ENCODE assay signal across 8 mouse cellular contexts in the genomic region with DNA sequence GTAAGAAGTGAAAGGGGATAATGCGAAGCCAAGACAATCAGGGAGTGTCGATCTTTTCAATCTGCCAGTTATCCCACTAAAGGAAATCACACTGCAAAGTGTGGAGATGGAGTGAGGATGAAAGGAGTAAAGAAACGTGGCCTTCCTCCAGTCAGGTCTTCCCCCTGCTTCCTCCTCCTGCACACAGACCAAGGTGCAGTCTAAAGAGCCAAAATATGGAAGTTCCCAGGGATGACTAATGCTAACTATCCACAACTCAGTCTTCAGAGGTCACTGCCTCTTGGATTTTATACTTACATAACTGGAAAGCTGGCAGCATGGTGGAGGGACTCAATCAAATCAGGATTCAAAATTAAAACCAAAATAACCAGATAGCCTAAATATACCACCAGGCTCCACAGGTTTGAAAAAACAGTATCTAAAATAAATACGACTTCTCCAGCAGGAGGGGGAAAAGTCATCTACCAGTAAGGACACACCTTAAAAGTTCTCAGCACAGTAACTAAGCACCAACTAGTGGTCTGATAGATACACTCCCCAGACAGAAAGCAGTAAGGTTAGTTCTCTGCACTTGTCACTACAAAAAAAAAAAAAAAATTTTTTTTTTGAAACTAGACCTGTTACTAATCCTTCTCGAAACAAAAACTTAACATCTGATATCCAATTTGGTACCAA. TPM values are rescaled to one million over a fixed set of nuclear protein-coding genes. Genes with fewer than 3 reads are reported as not detected.
A peak's percentile ranks its signal among the peaks of the same experiment; 100 is the strongest.
DNase-seq lines count a peak whose midpoint lies in the region; ATAC-seq and TF ChIP-seq lines count a peak whose summit lies in the region.

No protein-coding gene starts in this region.

- no peaks in the 10 kb centered on the region for H3K36me3 ChIP-seq in limb, embryonic 13.5 days
- no peaks in the 10 kb centered on the region for H3K36me3 ChIP-seq in neural tube, embryonic 15.5 days

- H3K9ac ChIP-seq in limb, embryonic 13.5 days = peak overlapping the region; percentile 97; the same call in 1 of the 2 replicates
- no peak overlapping the region for H3K9ac ChIP-seq in neural tube, embryonic 15.5 days (replicated peaks)

- ATAC-seq in limb, embryonic 13.5 days (ENCODE audit: low FRiP score, low read depth) = no peak
- ATAC-seq in neural tube, embryonic 15.5 days (ENCODE audit: low FRiP score) = no peak

- H3K4me3 ChIP-seq in embryonic fibroblast, embryonic 13.5 days (ENCODE audit: insufficient read depth, low read length) = peak overlapping the region; percentile 86
- H3K4me3 ChIP-seq in limb, embryonic 13.5 days = peak overlapping the region; percentile 88
- H3K4me3 ChIP-seq in neural tube, embryonic 15.5 days (replicated peaks) = peak overlapping the region; percentile 68

- H3K27me3 ChIP-seq in limb, embryonic 13.5 days = no peaks in the 10 kb centered on the region
- H3K27me3 ChIP-seq in neural tube, embryonic 15.5 days (replicated peaks) = no peaks in the 10 kb centered on the region

- DNase-seq in 3134 (ENCODE audit: extremely low read depth, insufficient read length, low spot score) (peak; percentile 46), 3T3-L1 (ENCODE audit: low read depth, low spot score) (peak; percentile 77)
- no peak for DNase-seq in frontal cortex, adult 2 months (ENCODE audit: extremely low spot score in 1 of 2, low spot score in 1 of 2)
- no peak for DNase-seq in gastrocnemius, postnatal 4 days (ENCODE audit: low spot score in 2 of 2)
- DNase-seq in adrenal gland, postnatal 14 days = no peak

- peak overlapping the region; percentile 76 for H3K4me2 ChIP-seq in limb, embryonic 13.5 days (replicated peaks)
- H3K4me2 ChIP-seq in neural tube, embryonic 15.5 days = peak overlapping the region; percentile 62

- WGBS in limb, embryonic 13.5 days = 20% methylated on average over 5 of the region's 5 CpGs
- 26% methylated on average over 5 of the region's 5 CpGs for WGBS in neural tube, embryonic 15.5 days

- no peak for TF ChIP-seq CTCF in embryonic fibroblast, embryonic 13.5 days (IDR thresholded peaks at IDR 0.05; ENCODE audit: borderline replicate concordance, insufficient read depth, low read length)

- H3K9me3 ChIP-seq in limb, embryonic 13.5 days = no peaks in the 10 kb centered on the region
- H3K9me3 ChIP-seq in neural tube, embryonic 15.5 days (replicated peaks) = no peaks in the 10 kb centered on the region

- peak overlapping the region; percentile 79 for H3K27ac ChIP-seq in embryonic fibroblast, embryonic 13.5 days (ENCODE audit: insufficient read depth, low read length)
- peak overlapping the region; percentile 92; the same call in 1 of the 2 replicates for H3K27ac ChIP-seq in limb, embryonic 13.5 days
- no peak overlapping the region for H3K27ac ChIP-seq in neural tube, embryonic 15.5 days (replicated peaks)

- TF ChIP-seq POLR2A in embryonic fibroblast, embryonic 13.5 days (IDR thresholded peaks at IDR 0.05; ENCODE audit: low read depth, low read length) = no peak

- peaks cover 21% of the 10 kb centered on the region for H3K4me1 ChIP-seq in embryonic fibroblast, embryonic 13.5 days (ENCODE audit: control insufficient read depth, insufficient read depth, low read length)
- H3K4me1 ChIP-seq in limb, embryonic 13.5 days = peaks cover 76% of the 10 kb centered on the region
- H3K4me1 ChIP-seq in neural tube, embryonic 15.5 days = peaks cover 56% of the 10 kb centered on the region

RNA-seq across cellular contexts. Expression of gene Zfp217, which starts 18.5 kb away (rescaled TPM):
- polyA plus RNA-seq in embryonic fibroblast, embryonic 13.5 days (2011; ENCODE audit: insufficient read length, low read depth, missing spikeins) = 13.0 and 13.2 TPM in 2 replicates
- 4.5 and 4.6 TPM in 2 replicates for polyA plus RNA-seq in limb, embryonic 13.5 days (2015; fragmentation: Nextera tagmentation; extraction: Ambion mirVana)
- polyA plus RNA-seq in neural tube, embryonic 15.5 days (2015; fragmentation: Nextera tagmentation; extraction: Ambion mirVana) = 0.82 and 2.4 TPM in 2 replicates
- polyA plus RNA-seq in frontal cortex, adult 2 months (2012; rRNA removed) = 1.8 and 2.4 TPM in 2 replicates
- total RNA-seq in gastrocnemius, postnatal 4 days (2021) = 10 to 100 TPM; 14.1 to 15.1 TPM
- total RNA-seq in adrenal gland, postnatal 14 days (2021) = 28.6 and 32.6 TPM in 2 replicates

Comparison
In these comparisons a context has a peak if more than half of its experiments do, and no peak if none do; other contexts are left out.
1. DNase-seq: peak in 3134 (single experiment) and 3T3-L1 (single experiment); none in frontal cortex, adult 2 months (0 of 2), gastrocnemius, postnatal 4 days (0 of 2) and adrenal gland, postnatal 14 days (single experiment).
2. Peak in every context shown above with its lines, with median percentiles within 50 percentile points of each other: H3K4me3 ChIP-seq.